Mouse (Mus musculus): Measurements from ENCODE around the gene Nedd9. TPM values are rescaled to one million over a fixed set of nuclear protein-coding genes. Genes with fewer than 3 reads are reported as not detected.

Nedd9 gene
- polyA plus RNA-seq, 1 experiment from 2014 or later, result 19.3 TPM

- Histone ChIP-seq H3K9ac (peak overlapping the region; percentile 65), H3K4me3 (0 out of 2 replicates have a peak overlapping the region, but pooled peaks have one; percentile 8), H3K4me2 (peak overlapping the region; percentile 49), H3K27me3 (replicated peaks) (no peaks in the 10 kb centered on the region), H3K4me1 (peaks cover 95% of the 10 kb centered on the region), H3K9me3 (no peaks in the 10 kb centered on the region), H3K27ac (replicated peaks) (peak overlapping the region; percentile 93), H3K36me3 (peaks cover 27% of the 10 kb centered on the region)
- peak; percentile 28; the same call in 1 of the 2 replicates for ATAC-seq (ENCODE audit: extremely low read depth, insufficient number of reproducible peaks, low FRiP score, low TSS enrichment)
- 34% methylated on average over 22 of the region's 22 CpGs for WGBS
Observed at GRCm38 (mm10) chr13:41339653-41340351, 147.4 kb downstream of the Nedd9 start.

- WGBS, result 72% methylated on average over 5 of the region's 5 CpGs
- Histone ChIP-seq H3K4me1 (peaks cover 95% of the 10 kb centered on the region), H3K9ac (peak overlapping the region; percentile 28; the same call in 1 of the 2 replicates), H3K9me3 (no peaks in the 10 kb centered on the region), H3K27me3 (replicated peaks) (no peaks in the 10 kb centered on the region), H3K4me3 (no peak overlapping the region), H3K27ac (replicated peaks) (peak overlapping the region; percentile 93), H3K4me2 (peak overlapping the region; percentile 49; the same call in 1 of the 2 replicates), H3K36me3 (peaks cover 27% of the 10 kb centered on the region)
- ATAC-seq (ENCODE audit: extremely low read depth, insufficient number of reproducible peaks, low FRiP score, low TSS enrichment), result no peak
Observed at GRCm38 (mm10) chr13:41339195-41339594, 148.0 kb downstream of the Nedd9 start.

- H3K27me3 ChIP-seq (replicated peaks), result no peaks in the 10 kb centered on the region
- no peak for ATAC-seq (ENCODE audit: extremely low read depth, insufficient number of reproducible peaks, low FRiP score, low TSS enrichment)
Observed at GRCm38 (mm10) chr13:41337407-41337806, 149.8 kb downstream of the Nedd9 start.

GRCm38 (mm10) chr13:41336260-41336659 is 150.9 kb downstream of the Nedd9 start:
- H3K36me3 ChIP-seq, result peaks cover 26% of the 10 kb centered on the region
- WGBS, result 14% methylated on average over 6 of the region's 6 CpGs
- no peaks in the 10 kb centered on the region for H3K9me3 ChIP-seq
- H3K27ac ChIP-seq (replicated peaks), result peak overlapping the region; percentile 98
- H3K27me3 ChIP-seq (replicated peaks), result no peaks in the 10 kb centered on the region
- peak overlapping the region; percentile 26 for H3K4me2 ChIP-seq
- H3K4me1 ChIP-seq, result peaks cover 91% of the 10 kb centered on the region
- ATAC-seq (ENCODE audit: extremely low read depth, insufficient number of reproducible peaks, low FRiP score, low TSS enrichment), result peak; percentile 63
- no peak overlapping the region for H3K4me3 ChIP-seq
- peak overlapping the region; percentile 65 for H3K9ac ChIP-seq

More at GRCm38 (mm10) chr13:41337407-41337806, 149.8 kb downstream of the Nedd9 start:
- WGBS, result 62% methylated on average over 2 of the region's 2 CpGs
- peaks cover 31% of the 10 kb centered on the region for H3K36me3 ChIP-seq
- H3K9me3 ChIP-seq, result no peaks in the 10 kb centered on the region
- no peak overlapping the region for H3K4me3 ChIP-seq
- H3K4me2 ChIP-seq, result no peak overlapping the region
- H3K27ac ChIP-seq (replicated peaks), result peak overlapping the region; percentile 61
- no peak overlapping the region for H3K9ac ChIP-seq
- peaks cover 91% of the 10 kb centered on the region for H3K4me1 ChIP-seq

- no peak overlapping the region for H3K4me3 ChIP-seq
- peak overlapping the region; percentile 98 for H3K27ac ChIP-seq (replicated peaks)
- no peaks in the 10 kb centered on the region for H3K9me3 ChIP-seq
- peaks cover 91% of the 10 kb centered on the region for H3K4me1 ChIP-seq
- peaks cover 26% of the 10 kb centered on the region for H3K36me3 ChIP-seq
- H3K4me2 ChIP-seq, result peak overlapping the region; percentile 26
- no peaks in the 10 kb centered on the region for H3K27me3 ChIP-seq (replicated peaks)
- ATAC-seq (ENCODE audit: extremely low read depth, insufficient number of reproducible peaks, low FRiP score, low TSS enrichment), result no peak
- 75% methylated on average over 5 of the region's 5 CpGs for WGBS
- H3K9ac ChIP-seq, result peak overlapping the region; percentile 65
Observed at GRCm38 (mm10) chr13:41335767-41336166, 151.4 kb downstream of the Nedd9 start.

- Histone ChIP-seq H3K9me3 (no peaks in the 10 kb centered on the region), H3K4me2 (no peak overlapping the region)
- no peak for ATAC-seq (ENCODE audit: extremely low read depth, insufficient number of reproducible peaks, low FRiP score, low TSS enrichment)
Observed at GRCm38 (mm10) chr13:41334641-41335000, 152.5 kb downstream of the Nedd9 start.

GRCm38 (mm10) chr13:41333889-41334640 is 153.1 kb downstream of the Nedd9 start:
- 64% methylated on average over 14 of the region's 14 CpGs for WGBS
- H3K27me3 ChIP-seq (replicated peaks), result no peaks in the 10 kb centered on the region
- peaks cover 41% of the 10 kb centered on the region for H3K36me3 ChIP-seq
- H3K4me1 ChIP-seq, result peaks cover 88% of the 10 kb centered on the region
- no peak for ATAC-seq (ENCODE audit: extremely low read depth, insufficient number of reproducible peaks, low FRiP score, low TSS enrichment)
- H3K4me3 ChIP-seq, result no peak overlapping the region
- H3K9ac ChIP-seq, result no peak overlapping the region
- H3K9me3 ChIP-seq, result no peaks in the 10 kb centered on the region
- no peak overlapping the region for H3K4me2 ChIP-seq
- H3K27ac ChIP-seq (replicated peaks), result peak overlapping the region; percentile 98

More at GRCm38 (mm10) chr13:41334641-41335000, 152.5 kb downstream of the Nedd9 start:
- Histone ChIP-seq H3K9ac (no peak overlapping the region), H3K4me3 (no peak overlapping the region), H3K27ac (replicated peaks) (peak overlapping the region; percentile 98), H3K36me3 (peaks cover 36% of the 10 kb centered on the region), H3K4me1 (peaks cover 92% of the 10 kb centered on the region), H3K27me3 (replicated peaks) (no peaks in the 10 kb centered on the region)
- WGBS, result 52% methylated on average over 5 of the region's 5 CpGs

- Histone ChIP-seq H3K4me3 (no peak overlapping the region), H3K27me3 (replicated peaks) (no peaks in the 10 kb centered on the region), H3K4me1 (peaks cover 72% of the 10 kb centered on the region), H3K36me3 (peaks cover 25% of the 10 kb centered on the region), H3K9ac (no peak overlapping the region), H3K9me3 (no peaks in the 10 kb centered on the region), H3K4me2 (no peak overlapping the region), H3K27ac (replicated peaks) (peak overlapping the region; percentile 20)
- no peak for ATAC-seq (ENCODE audit: extremely low read depth, insufficient number of reproducible peaks, low FRiP score, low TSS enrichment)
- WGBS, result 85% methylated on average over 7 of the region's 7 CpGs
Observed at GRCm38 (mm10) chr13:41331671-41332340, 155.4 kb downstream of the Nedd9 start.

- H3K27ac ChIP-seq (replicated peaks), result peak overlapping the region; percentile 16; the same call in 1 of the 2 replicates
- ATAC-seq (ENCODE audit: extremely low read depth, insufficient number of reproducible peaks, low FRiP score, low TSS enrichment), result no peak
- no peaks in the 10 kb centered on the region for H3K27me3 ChIP-seq (replicated peaks)
- no peak overlapping the region for H3K4me2 ChIP-seq
- peaks cover 30% of the 10 kb centered on the region for H3K36me3 ChIP-seq
- no peak overlapping the region for H3K9ac ChIP-seq
- H3K9me3 ChIP-seq, result no peaks in the 10 kb centered on the region
- H3K4me1 ChIP-seq, result peaks cover 62% of the 10 kb centered on the region
- 49% methylated on average over 11 of the region's 11 CpGs for WGBS
- no peak overlapping the region for H3K4me3 ChIP-seq
Observed at GRCm38 (mm10) chr13:41330589-41331345, 156.4 kb downstream of the Nedd9 start.

- ATAC-seq (ENCODE audit: extremely low read depth, insufficient number of reproducible peaks, low FRiP score, low TSS enrichment), result no peak
- Histone ChIP-seq H3K4me2 (no peak overlapping the region), H3K9me3 (no peaks in the 10 kb centered on the region), H3K4me3 (no peak overlapping the region), H3K27ac (replicated peaks) (no peak overlapping the region), H3K4me1 (peaks cover 55% of the 10 kb centered on the region), H3K36me3 (peaks cover 30% of the 10 kb centered on the region), H3K27me3 (replicated peaks) (no peaks in the 10 kb centered on the region), H3K9ac (no peak overlapping the region)
- 86% methylated on average over 4 of the region's 4 CpGs for WGBS
Observed at GRCm38 (mm10) chr13:41330051-41330450, 157.1 kb downstream of the Nedd9 start.

All from heart, embryonic 13.5 days (tissue).